Mouse (Mus musculus) thymus, adult 18-20 months (tissue): ENCODE results near the gene Rfc4.

Experiments used
- DNase-seq, 2 experiments: peaks; one replicate each; pipeline ENCODE4 v3.0.0; 2022; ENCODE audit warnings: mixed read lengths in 2 of 2

The Rfc4 gene

GRCm38 (mm10) chr16:23132336-23132735 is 4.8 kb upstream of the Rfc4 start:
- DNase-seq: no peak

DNA sequence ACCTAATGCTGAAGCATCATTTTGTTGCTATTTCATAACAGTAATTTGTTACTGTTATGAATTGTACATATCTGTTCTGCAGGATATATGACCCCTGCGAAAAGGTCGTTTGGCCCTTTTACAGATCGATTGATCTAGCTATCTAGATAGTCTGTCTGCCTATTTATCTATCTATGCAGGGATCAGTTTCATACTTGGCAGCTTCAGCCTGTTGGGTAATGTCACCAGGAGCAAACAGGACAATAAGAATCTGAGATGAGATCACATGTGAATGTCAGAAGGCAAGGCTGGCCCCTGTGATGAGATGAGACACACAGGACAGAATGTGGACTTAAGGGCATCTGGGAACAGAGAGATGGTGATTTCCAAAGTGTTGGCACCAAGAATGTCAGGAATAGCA is 2.8 kb upstream of the Rfc4 start:
- no peak for DNase-seq

DNA sequence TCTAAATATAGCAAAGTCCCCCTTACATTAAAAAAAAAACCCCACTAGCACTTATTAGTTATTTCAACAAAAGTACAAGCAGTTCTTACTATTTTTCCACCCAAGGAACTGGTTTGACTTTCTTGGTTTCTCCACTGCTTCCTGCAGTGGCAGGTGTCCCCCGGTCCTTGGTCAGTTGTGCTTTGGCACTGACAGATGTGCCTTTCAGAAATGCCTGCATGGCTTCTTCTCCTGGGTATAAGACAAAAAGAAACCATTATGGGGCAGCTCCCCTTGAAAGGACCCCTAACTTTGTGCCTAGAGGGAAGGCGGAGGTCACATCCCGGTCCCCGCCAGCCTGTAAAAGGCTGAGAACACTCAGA is 245 bp downstream of the Rfc4 start:
- no peak for DNase-seq

DNA sequence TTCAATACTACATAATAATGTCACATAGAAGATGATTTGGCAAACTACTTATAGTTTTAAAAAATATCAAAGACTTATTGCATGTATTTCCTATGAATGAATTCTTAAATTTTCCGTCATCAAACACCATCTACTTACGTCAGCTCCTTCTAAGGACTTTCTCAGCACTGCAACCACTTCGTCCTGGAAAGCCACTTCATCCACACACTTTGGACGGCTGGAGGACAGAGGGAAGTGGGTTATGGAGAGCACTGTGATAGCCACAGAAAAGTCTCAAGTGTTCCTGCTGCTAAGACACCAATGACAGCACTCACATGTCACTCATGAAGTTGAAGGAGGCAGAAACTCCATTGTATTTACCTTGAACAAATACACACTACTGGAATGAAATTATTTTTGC is 3.1 kb downstream of the Rfc4 start:
- DNase-seq: no peak

DNA sequence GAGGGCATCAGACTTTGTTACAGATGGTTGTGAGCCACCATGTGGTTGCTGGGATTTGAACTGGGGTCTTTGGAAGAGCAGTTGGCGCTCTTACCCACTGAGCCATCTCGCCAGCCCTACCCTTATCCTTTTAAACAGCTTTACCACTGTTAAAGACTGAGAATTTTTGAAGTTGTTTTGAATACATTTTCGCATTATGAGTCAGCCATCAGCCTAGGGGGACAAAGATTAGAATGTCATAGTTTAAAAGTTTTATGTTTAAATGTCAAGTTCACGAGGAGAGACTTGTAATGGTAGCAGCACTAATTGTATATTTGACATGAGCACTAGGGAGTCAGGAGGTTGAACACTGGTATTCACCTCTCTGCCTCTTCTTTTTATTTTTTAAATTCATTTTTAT is 4.4 kb downstream of the Rfc4 start:
- no peak for DNase-seq

DNA sequence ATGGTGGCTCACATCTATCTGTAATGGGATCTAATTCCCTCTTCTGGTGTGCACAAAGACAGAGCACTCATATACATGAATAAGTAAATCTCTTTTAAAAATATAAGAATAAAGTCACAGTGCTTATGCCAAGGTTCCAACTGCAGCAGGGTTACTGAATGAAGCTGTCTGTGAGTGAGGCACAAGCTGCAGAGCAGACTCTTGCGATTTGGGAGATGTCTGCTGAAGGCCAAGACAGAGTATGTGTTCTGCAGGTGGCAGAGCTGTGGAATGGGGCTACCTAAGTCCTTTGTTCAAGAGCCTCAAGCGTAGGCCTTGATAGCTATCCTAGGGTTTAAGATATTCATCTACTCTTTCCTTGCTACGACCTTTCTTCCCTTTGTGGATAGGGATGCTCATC is 5.1 kb downstream of the Rfc4 start:
- DNase-seq: no peak

DNA sequence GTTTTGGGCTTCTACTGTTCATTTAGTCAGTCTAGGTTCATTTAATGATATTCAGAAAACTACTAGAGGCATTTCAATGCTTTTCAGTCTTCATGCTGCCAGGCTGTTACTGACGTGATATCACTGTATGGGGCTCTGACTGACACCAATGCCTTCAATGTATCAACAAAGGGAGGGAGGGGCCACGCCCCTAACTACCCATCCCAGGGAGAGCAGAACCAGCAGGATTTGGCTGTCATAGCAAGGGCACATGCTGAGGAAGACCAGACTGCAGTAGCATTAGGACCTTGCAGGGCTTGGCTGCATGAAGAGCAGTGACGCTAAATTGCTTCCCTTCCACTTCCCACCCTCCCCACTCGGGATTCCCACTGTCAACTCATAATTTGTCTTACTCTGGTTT is 10.4 kb downstream of the Rfc4 start:
- no peak for DNase-seq

DNA sequence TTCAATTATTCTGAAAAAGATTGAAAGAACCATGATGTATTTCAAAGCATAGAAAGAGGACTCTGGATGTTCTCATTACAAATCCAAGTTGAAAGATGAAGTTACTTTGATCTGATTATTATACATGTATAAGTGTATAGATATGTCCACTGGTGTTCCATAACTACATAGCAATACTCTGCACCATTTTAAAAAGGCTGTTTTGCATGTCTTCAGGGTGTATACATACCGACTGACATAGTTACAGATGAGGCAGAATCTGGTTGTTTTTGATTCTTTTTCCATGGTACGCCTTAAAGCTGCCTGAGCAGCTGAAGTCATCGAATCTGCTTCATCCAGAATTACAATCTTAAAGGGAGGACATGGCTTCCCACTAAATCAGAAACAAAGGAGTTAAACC is 12.1 kb downstream of the Rfc4 start:
- no peak for DNase-seq

DNA sequence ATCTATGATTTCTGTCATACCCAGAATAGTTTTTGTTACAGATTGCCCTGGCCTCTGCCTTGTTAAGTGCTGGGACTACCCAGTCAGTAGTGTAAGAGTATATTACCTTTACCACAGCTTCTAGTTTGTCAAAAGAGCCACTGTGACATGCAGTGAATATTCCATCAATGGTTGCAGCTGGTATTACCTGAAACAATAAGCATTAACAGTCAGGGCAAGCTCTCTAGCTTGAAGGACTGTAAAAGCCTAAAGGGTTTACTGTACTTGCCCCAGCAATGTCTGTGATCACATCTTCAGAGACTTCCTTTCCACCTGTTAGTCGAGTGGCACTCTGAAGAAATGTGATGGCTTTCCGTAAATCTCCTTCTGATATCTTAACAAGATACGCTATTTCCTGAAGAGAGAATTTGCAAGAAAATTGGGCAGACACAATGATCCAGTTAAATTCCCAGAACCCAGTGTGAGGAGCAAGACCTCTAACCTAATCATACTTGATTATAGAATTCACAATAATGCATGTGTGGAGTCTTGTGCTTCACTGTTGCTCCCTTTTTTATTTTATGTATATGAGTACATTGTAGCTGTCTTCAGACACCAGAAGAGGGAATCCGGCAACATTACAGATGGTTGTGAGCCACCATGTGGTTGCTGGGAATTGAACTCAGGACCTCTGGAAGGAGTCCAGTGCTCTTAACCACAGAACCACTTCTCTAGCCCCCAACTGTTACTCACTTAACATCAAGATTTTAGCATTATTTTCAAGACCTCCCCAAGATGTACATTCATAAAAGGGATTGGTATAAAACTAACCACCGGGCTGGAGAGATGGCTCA is 13.0 kb downstream of the Rfc4 start:
- DNase-seq: no peak

- no peak for DNase-seq
These were observed 13.6 kb downstream of the Rfc4 start for GRCm38 (mm10) chr16:23113903-23114302.

GRCm38 (mm10) chr16:23112861-23113435 is 14.6 kb downstream of the Rfc4 start:
- DNase-seq: no peak

DNA sequence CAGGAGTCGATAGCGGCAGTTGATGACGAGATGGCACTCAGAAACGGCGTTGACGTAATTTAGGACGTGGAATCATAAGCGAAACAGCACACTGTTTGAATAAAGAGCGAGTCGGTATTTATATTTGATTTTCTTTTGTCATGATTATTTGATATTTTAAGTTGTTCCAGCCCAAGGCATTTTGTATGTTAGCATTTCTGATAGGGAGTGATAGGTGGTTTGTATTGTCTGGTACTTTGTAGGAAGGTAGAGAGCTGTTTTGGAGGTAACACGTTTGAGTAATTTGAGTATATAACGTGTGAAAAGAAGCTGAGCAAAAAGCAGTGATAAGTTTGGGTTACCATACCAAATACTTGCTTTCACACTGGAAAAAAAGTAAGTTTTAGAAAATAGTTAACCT is 15.2 kb downstream of the Rfc4 start:
- DNase-seq: no peak

DNA sequence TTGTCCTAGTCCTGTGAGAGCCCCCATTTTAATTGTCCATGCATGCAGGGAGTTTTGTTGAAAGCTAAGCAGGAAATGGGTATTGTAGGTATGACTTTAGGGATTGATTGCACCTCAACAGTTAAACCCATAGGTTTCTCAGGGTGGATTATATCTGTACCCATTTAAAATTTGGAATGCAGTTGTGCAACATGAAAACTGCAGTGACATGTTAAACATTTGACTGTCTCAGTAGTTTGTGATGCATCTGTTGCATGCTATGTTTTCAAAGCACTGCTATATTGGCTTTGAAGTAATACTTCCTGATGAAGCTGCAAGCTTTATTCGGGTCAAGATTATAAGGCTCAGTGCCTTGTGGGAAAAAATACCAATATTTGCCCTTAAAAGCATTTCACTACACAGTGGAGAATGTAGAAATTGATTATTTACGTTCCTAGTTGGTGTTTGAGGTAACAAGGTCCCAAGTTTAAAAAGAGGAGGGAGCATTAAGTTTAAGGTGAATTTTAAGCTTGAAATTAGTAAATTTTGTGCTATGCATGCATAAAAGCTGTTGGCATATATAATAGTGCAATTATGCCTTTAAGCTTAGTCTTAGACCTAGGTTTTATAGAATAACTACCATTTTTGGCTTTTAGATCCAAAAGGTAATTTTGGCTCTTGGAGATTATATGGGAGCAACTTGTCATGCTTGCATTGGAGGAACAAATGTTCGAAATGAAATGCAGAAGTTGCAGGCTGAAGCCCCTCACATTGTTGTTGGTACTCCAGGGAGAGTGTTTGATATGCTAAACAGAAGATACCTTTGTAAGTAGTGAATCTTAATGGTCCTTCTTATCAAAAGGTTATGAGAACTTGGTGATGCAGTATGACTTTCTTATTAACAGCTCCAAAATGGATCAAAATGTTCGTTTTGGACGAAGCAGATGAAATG is 17.9 kb downstream of the Rfc4 start:
- DNase-seq: no peak

- no peak for DNase-seq
These were observed 18.6 kb downstream of the Rfc4 start for GRCm38 (mm10) chr16:23108943-23109342.

DNA sequence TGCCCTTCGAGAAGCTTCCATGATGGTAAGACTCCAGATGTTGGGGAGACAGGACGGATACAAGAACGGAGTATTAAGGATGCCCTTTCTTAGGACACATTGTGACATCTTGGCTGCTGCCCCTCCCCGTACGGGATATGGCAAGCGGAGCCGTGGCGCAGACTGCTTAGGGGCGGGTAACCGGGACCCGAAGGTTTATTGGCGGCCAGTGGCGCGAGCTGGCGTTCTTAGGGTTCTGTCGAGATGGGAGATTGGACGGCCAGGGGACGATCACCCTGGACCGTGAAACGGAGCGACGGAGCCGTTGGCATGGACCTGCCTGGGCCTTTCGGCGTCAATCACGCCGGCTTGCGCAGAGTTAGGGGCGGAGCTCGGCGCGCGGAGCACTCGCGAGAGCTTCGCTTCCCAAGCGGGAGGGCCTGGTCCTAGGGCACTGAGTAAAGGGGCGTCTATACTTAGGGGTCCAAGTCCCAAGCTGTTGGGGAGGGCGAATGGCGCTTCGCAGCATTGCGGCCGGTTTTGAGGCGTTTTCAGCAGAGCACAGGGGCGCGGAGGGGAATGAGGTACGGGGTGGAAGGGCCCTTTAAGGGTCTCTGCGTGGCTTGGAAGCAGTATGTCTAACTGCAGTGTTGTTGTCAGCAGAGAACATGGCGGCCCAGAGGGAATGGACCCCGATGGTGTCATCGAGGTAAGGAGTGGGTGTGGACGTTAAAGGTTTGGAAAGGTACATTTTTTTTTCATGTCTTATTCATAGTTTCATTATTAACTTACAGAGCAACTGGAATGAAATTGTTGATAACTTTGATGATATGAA is 19.4 kb downstream of the Rfc4 start:
- peak; percentile 72 to 81 for DNase-seq

DNA sequence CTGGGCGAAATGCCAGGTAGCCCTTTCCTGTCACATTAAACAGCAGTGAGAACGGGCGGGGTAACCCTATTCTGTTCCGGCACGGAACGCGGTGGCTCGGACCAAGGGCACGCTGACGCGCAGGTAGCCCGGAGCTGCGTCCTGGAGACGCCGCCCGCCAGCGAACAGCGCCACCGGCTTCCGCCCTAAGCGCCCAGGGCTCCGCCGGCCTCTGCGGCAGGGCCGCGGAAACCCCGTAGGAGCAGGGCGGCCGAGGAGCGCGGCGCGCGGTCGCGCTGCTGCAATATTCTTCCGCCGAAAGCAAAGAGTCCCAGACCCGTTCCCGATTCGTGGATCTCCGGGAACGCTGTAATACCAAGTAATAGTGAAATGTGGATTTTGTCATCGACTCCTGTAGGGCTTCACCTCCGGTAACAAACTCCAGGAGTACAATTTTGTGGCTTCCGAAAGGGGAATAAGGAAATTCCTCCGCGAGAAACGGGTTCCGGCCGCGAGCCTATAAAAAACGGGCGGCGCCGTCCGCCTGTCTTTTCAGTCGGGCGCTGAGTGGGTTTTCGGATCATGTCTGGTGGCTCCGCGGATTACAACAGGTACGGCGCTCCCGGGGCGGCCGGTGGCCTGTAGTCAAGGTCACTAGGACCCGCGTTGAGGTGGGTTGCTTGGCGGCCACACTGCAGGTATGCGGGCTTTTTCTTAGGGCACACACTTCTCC is 20.1 kb downstream of the Rfc4 start, which contains the start of gene Eif4a2:
Eif4a2 (plus strand) TSS at position 214 of the 712 bp plus-strand sequence.
- DNase-seq: peak; percentile 81 to 85

DNA sequence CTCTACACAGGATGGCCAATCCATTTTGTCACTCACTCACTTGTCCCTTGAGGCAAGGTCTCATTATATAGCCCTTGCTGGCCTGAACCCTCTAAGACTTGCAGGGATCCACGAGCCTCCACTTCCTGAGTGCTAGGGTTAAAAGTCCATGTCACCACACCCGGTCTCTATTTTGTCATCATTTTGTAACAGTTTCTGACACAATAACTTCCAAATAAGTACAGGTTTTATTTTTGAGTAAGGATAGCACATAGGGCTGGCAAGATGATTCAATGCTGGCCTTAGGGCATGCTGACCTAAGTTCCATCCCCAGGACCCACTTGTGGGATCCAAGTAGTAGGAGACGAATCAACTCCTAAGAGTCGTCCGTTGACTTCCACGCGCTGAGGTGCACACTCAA is 21.4 kb downstream of the Rfc4 start:
- no peak for DNase-seq

DNA sequence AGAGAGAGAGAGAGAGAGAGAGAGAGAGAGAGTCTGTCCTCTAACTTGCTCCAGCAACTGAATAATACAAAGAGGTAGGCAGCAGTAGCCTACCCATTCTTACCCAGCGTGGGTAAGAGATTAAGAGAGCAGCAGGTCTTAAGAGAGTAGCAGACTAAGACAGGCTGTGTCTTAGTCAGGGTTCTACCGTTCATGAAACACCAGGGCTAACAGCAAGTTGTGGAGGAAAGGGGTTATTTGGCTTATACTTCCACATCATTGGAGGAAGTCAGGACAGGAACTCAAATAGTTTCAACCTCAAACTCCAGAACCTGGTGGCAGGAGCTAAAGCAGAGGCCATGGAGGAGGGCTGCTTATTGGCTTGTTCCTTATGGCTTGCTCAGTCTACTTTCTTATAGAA is 23.7 kb downstream of the Rfc4 start:
- no peak for DNase-seq

DNA sequence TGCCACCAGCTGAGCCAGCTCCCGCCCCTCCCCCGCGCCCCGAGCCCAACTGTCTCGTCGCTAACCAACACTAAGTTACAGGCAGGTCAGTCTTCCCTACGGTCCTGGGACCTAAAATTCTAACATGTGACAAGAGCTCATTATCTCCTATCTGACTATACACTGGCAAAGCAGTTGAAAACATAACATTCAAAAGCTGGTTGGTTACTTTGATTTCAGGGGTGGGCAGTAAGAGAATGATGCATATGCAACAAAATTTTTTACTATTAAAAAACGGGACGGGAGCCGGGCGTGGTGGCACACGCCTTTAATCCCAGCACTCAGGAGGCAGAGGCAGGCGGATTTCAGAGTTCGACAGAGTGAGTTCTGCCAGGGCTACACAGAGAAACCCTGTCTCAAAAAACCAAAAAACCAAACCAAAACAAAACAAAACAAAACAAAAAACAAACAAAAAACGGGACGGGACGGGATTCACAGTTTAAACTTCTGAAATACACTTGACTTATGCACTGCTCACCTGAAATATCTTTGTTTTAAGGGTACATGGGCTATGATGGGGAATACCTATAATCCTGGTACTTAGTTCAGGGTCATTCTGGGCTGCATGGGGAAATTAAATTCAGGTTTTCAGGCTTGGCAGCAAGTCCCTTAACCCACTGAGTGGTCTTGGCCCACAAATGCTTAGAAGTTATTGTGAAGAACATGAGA is 24.3 kb downstream of the Rfc4 start:
- DNase-seq: no peak

DNA sequence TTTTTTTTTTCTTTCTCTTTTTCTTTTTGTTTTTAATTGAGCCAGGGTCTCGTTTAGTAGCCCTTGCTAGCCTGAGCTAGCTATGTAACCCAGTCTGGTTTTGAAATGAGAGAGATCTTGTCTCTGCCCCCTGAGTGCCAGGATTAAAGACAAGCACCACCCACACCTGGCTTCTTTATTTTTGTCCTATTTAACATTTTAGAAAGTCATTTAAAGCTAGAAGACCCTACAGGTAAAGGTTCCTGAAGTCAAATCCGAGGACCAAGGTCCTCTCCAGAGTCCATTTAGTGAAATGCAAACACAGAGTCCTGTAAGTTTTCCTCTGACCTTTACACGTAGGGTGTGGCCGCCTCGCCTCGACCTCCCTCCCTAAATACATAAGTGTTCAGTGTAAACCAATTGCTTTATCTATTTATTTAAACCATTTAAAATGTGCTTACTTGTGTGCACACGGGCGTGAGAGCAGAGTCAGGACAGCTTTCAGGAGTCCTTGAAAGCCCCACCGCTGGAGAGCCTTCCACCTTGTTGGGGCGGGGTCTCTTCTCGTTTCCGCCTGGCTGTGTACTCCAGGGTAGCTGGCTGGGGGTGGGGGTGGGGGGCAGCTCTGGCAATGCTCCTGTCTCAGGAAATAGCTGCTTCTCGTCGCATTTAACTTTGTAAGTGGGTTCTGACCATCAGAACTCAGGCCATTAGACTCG is 25.0 kb downstream of the Rfc4 start:
- peak in 1 of 2 experiments; percentile 51 for DNase-seq

DNA sequence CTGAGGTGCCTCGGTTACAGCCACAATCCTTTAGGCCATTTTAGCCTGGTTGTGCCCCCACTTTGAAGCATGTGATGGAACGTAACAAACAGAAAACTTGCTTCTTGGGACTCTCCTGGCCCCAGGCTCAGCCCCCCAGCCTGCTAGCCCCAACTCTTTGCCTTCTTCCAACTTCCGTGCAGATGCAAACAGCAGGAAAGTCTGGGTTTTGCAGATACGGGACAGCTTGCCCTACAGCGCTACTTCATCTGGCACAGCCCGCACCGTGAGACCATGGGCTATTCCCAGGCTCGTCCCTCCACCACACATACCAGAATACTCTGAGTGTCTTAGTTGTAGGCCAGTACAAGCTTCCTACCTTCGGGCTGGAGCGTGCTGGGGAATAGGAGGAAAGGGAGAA is 26.9 kb downstream of the Rfc4 start:
- no peak for DNase-seq
